Mouse (Mus musculus): ENCODE data around the gene Zbtb20. TPM values are rescaled to one million over a fixed set of nuclear protein-coding genes. Genes with fewer than 3 reads are reported as not detected.
A peak's percentile ranks its signal among the peaks of the same experiment; 100 is the strongest.

Gene Zbtb20
- polyA plus RNA-seq (2012; fragmentation: generic; extraction: Trizol), result 4.0 TPM
- long read RNA-seq, experiment 1, partial matches to known transcripts, result 8 of 35 reads
- long read RNA-seq, experiment 1, other reads (novel, unspliced or antisense), result 27 of 35 reads
- long read RNA-seq, experiment 2, partial matches to known transcripts, result 6 of 101 reads
- long read RNA-seq, experiment 2, other reads (novel, unspliced or antisense), result 93 of 101 reads

GRCm38 (mm10) chr16:42875852-42875980 is at the start of gene Zbtb20:
Gene Zbtb20, plus strand, starts transcription at chr16:42875881.
- Histone ChIP-seq H3K27me3 (ENCODE audit: control insufficient read depth, insufficient read depth, insufficient read length) (no peaks in the 10 kb centered on the region), H3K79me2 (ENCODE audit: control insufficient read depth, insufficient read depth) (no peaks in the 10 kb centered on the region), H3K36me3 (ENCODE audit: control insufficient read depth, insufficient read depth) (no peaks in the 10 kb centered on the region), H3K4me3 (ENCODE audit: insufficient read depth, poor library complexity, severe bottlenecking) (peak within 1 kb of the TSS; percentile 40), H3ac (ENCODE audit: control insufficient read depth, insufficient read length, low read depth) (peak within 1 kb of the TSS; percentile 82), H3K79me3 (ENCODE audit: low read depth) (no peaks in the 10 kb centered on the region)
- TF ChIP-seq CEBPB (IDR thresholded peaks at IDR 0.05; ENCODE audit: low read depth) (no peak), USF1 (IDR thresholded peaks at IDR 0.05; ENCODE audit: low read depth) (no peak), MAX (IDR thresholded peaks at IDR 0.05) (no peak), CTCF (IDR thresholded peaks at IDR 0.05; ENCODE audit: control insufficient read depth, insufficient read depth, insufficient read length) (no peak), MYOG (IDR thresholded peaks at IDR 0.05; ENCODE audit: control insufficient read depth, extremely low read depth, insufficient read length) (no peak), MYOD1 (IDR thresholded peaks at IDR 0.05; ENCODE audit: control insufficient read depth, insufficient read length, low read depth) (no peak)

GRCm38 (mm10) chr16:42835940-42836339 is 39.7 kb upstream of the Zbtb20 start:
- Histone ChIP-seq H3K4me3 (ENCODE audit: insufficient read depth, poor library complexity, severe bottlenecking) (no peak overlapping the region), H3K79me2 (ENCODE audit: control insufficient read depth, insufficient read depth) (no peaks in the 10 kb centered on the region), H3K79me3 (ENCODE audit: low read depth) (no peaks in the 10 kb centered on the region), H3K27me3 (ENCODE audit: control insufficient read depth, insufficient read depth, insufficient read length) (no peaks in the 10 kb centered on the region), H3K36me3 (ENCODE audit: control insufficient read depth, insufficient read depth) (no peaks in the 10 kb centered on the region), H3ac (ENCODE audit: control insufficient read depth, insufficient read length, low read depth) (no peak overlapping the region)
- TF ChIP-seq MYOG (IDR thresholded peaks at IDR 0.05; ENCODE audit: control insufficient read depth, extremely low read depth, insufficient read length) (no peak), CTCF (IDR thresholded peaks at IDR 0.05; ENCODE audit: control insufficient read depth, insufficient read depth, insufficient read length) (no peak), FOSL1 (IDR thresholded peaks at IDR 0.05; ENCODE audit: insufficient read depth, low read length, poor library complexity, severe bottlenecking) (no peak), MYOD1 (IDR thresholded peaks at IDR 0.05; ENCODE audit: control insufficient read depth, insufficient read length, low read depth) (no peak), USF1 (IDR thresholded peaks at IDR 0.05; ENCODE audit: low read depth) (no peak), CEBPB (IDR thresholded peaks at IDR 0.05; ENCODE audit: low read depth) (no peak), MAX (IDR thresholded peaks at IDR 0.05) (no peak)

GRCm38 (mm10) chr16:42836404-42837120 is 39.1 kb upstream of the Zbtb20 start:
- H3K36me3 ChIP-seq (ENCODE audit: control insufficient read depth, insufficient read depth), result no peaks in the 10 kb centered on the region
- no peak overlapping the region for H3K4me3 ChIP-seq (ENCODE audit: insufficient read depth, poor library complexity, severe bottlenecking)
- no peak overlapping the region for H3ac ChIP-seq (ENCODE audit: control insufficient read depth, insufficient read length, low read depth)
- no peaks in the 10 kb centered on the region for H3K27me3 ChIP-seq (ENCODE audit: control insufficient read depth, insufficient read depth, insufficient read length)
- TF ChIP-seq MYOG (IDR thresholded peaks at IDR 0.05; ENCODE audit: control insufficient read depth, extremely low read depth, insufficient read length) (no peak), MYOD1 (IDR thresholded peaks at IDR 0.05; ENCODE audit: control insufficient read depth, insufficient read length, low read depth) (no peak), FOSL1 (IDR thresholded peaks at IDR 0.05; ENCODE audit: insufficient read depth, low read length, poor library complexity, severe bottlenecking) (no peak), CEBPB (IDR thresholded peaks at IDR 0.05; ENCODE audit: low read depth) (no peak), CTCF (IDR thresholded peaks at IDR 0.05; ENCODE audit: control insufficient read depth, insufficient read depth, insufficient read length) (no peak), MAX (IDR thresholded peaks at IDR 0.05) (no peak), USF1 (IDR thresholded peaks at IDR 0.05; ENCODE audit: low read depth) (no peak)
- H3K79me3 ChIP-seq (ENCODE audit: low read depth), result no peaks in the 10 kb centered on the region
- no peaks in the 10 kb centered on the region for H3K79me2 ChIP-seq (ENCODE audit: control insufficient read depth, insufficient read depth)

DNA sequence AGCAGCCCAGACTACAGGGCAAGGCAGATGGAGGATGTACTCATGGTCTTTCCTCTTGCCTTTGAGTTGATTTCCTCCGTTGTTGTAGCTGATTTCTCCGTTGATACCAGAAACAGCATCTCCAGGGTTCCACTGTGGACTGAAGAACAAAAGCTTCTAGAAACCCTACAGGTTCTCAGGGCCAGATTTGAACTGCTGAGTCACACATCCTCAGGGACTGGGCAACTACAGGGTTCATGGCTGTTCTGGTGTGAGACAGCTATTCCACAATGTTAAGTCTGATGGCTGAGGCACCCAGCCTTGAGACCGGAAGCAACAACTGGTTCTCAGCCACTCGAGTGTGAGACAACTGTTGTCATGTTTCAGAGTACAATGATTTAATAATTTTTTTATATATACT is 37.5 kb upstream of the Zbtb20 start:
- H3K79me3 ChIP-seq (ENCODE audit: low read depth), result no peaks in the 10 kb centered on the region
- no peak overlapping the region for H3K4me3 ChIP-seq (ENCODE audit: insufficient read depth, poor library complexity, severe bottlenecking)
- no peaks in the 10 kb centered on the region for H3K27me3 ChIP-seq (ENCODE audit: control insufficient read depth, insufficient read depth, insufficient read length)
- no peak overlapping the region for H3ac ChIP-seq (ENCODE audit: control insufficient read depth, insufficient read length, low read depth)
- H3K79me2 ChIP-seq (ENCODE audit: control insufficient read depth, insufficient read depth), result no peaks in the 10 kb centered on the region
- TF ChIP-seq MYOG (IDR thresholded peaks at IDR 0.05; ENCODE audit: control insufficient read depth, extremely low read depth, insufficient read length) (no peak), MYOD1 (IDR thresholded peaks at IDR 0.05; ENCODE audit: control insufficient read depth, insufficient read length, low read depth) (no peak), USF1 (IDR thresholded peaks at IDR 0.05; ENCODE audit: low read depth) (no peak), FOSL1 (IDR thresholded peaks at IDR 0.05; ENCODE audit: insufficient read depth, low read length, poor library complexity, severe bottlenecking) (no peak), MAX (IDR thresholded peaks at IDR 0.05) (no peak), CTCF (IDR thresholded peaks at IDR 0.05; ENCODE audit: control insufficient read depth, insufficient read depth, insufficient read length) (no peak), CEBPB (IDR thresholded peaks at IDR 0.05; ENCODE audit: low read depth) (no peak)
- no peaks in the 10 kb centered on the region for H3K36me3 ChIP-seq (ENCODE audit: control insufficient read depth, insufficient read depth)

GRCm38 (mm10) chr16:42857564-42858183 is 18.0 kb upstream of the Zbtb20 start:
- H3K27me3 ChIP-seq (ENCODE audit: control insufficient read depth, insufficient read depth, insufficient read length), result no peaks in the 10 kb centered on the region
- no peaks in the 10 kb centered on the region for H3K79me3 ChIP-seq (ENCODE audit: low read depth)
- H3K4me3 ChIP-seq (ENCODE audit: insufficient read depth, poor library complexity, severe bottlenecking), result no peak overlapping the region
- no peaks in the 10 kb centered on the region for H3K36me3 ChIP-seq (ENCODE audit: control insufficient read depth, insufficient read depth)
- no peak overlapping the region for H3ac ChIP-seq (ENCODE audit: control insufficient read depth, insufficient read length, low read depth)
- no peaks in the 10 kb centered on the region for H3K79me2 ChIP-seq (ENCODE audit: control insufficient read depth, insufficient read depth)
- TF ChIP-seq CEBPB (IDR thresholded peaks at IDR 0.05; ENCODE audit: low read depth) (no peak), MAX (IDR thresholded peaks at IDR 0.05) (no peak), CTCF (IDR thresholded peaks at IDR 0.05; ENCODE audit: control insufficient read depth, insufficient read depth, insufficient read length) (no peak), MYOD1 (IDR thresholded peaks at IDR 0.05; ENCODE audit: control insufficient read depth, insufficient read length, low read depth) (no peak)

Measured in C2C12 (cell line).